Mouse (Mus musculus) heart, postnatal 0 days (tissue): ENCODE measurements at regions not wholly inside any gene's neighbourhood (a gene's known extent, or its start where the extent isn't known, plus 50 kb on each side); places are given as distances from the start of the nearest gene placed in this dataset.

Source experiments
- ATAC-seq: fragments of 200-750 bp; cut with Nextera tagmentation; 2 replicates; pipeline ENCODE4 v1.8.0; 2017; ENCODE audit warnings: low read depth, moderate number of reproducible peaks, moderate library complexity; ENCODE audit not compliant: insufficient read depth
- DNase-seq: peaks from one replicate; pipeline ENCODE4 v3.0.0-alpha.2; 2016; ENCODE audit warnings: low spot score
- H3K27ac ChIP-seq: fragments of 300-500 bp; sonication (generic); 2 replicates; pipeline ENCODE4 v1.5.1; 2014; ENCODE audit warnings: low read depth, mild to moderate bottlenecking
- H3K27me3 ChIP-seq: fragments of 300-500 bp; sonication (generic); 2 replicates; pipeline ENCODE4 v1.6.1; 2014; ENCODE audit warnings: low read length, mixed read lengths; ENCODE audit not compliant: control insufficient read depth, insufficient read depth
- H3K36me3 ChIP-seq: fragments of 300-500 bp; sonication (generic); replicated peaks from 2 replicates; pipeline ENCODE4 v1.6.1; 2014; ENCODE audit warnings: low read length, mixed read lengths; ENCODE audit not compliant: control insufficient read depth, insufficient read depth
- H3K4me1 ChIP-seq: fragments of 300-500 bp; sonication (generic); 2 replicates; pipeline ENCODE4 v1.6.1; 2014; ENCODE audit warnings: antibody characterized with exemption; ENCODE audit not compliant: control insufficient read depth, insufficient read depth
- H3K4me2 ChIP-seq: fragments of 300-500 bp; sonication (generic); 2 replicates; pipeline ENCODE4 v1.6.1; 2014; ENCODE audit warnings: low read depth, mild to moderate bottlenecking, low read length, moderate library complexity
- H3K4me3 ChIP-seq: fragments of 300-500 bp; sonication (generic); 2 replicates; pipeline ENCODE4 v1.5.1; 2014; ENCODE audit warnings: low read depth, low read length
- H3K9ac ChIP-seq: fragments of 300-500 bp; sonication (generic); replicated peaks from 2 replicates; pipeline ENCODE4 v1.6.1; 2014; ENCODE audit warnings: low read depth, low read length, mixed read lengths
- H3K9me3 ChIP-seq: fragments of 300-500 bp; sonication (generic); replicated peaks from 2 replicates; pipeline ENCODE4 v1.6.1; 2016; ENCODE audit warnings: low read length; ENCODE audit not compliant: control insufficient read depth
- CTCF ChIP-seq: IDR thresholded peaks from 2 replicates; pipeline ENCODE4 v1.5.1; 2016; ENCODE audit warnings: antibody characterized with exemption, control low read depth, low read depth
- EP300 ChIP-seq: IDR thresholded peaks from 2 replicates; pipeline ENCODE4 v1.6.1; 2016; ENCODE audit warnings: antibody characterized with exemption, low read depth
- whole genome bisulfite sequencing: fragments of 180-500 bp; shearing (Covaris S2); extraction: QIAGEN DNeasy Blood & Tissue Kit; methylation state at CpG from one replicate; pipeline ENCODE4 v1.1.7; 2014; 5-methylcytosine and 5-hydroxymethylcytosine counted together

DNA sequence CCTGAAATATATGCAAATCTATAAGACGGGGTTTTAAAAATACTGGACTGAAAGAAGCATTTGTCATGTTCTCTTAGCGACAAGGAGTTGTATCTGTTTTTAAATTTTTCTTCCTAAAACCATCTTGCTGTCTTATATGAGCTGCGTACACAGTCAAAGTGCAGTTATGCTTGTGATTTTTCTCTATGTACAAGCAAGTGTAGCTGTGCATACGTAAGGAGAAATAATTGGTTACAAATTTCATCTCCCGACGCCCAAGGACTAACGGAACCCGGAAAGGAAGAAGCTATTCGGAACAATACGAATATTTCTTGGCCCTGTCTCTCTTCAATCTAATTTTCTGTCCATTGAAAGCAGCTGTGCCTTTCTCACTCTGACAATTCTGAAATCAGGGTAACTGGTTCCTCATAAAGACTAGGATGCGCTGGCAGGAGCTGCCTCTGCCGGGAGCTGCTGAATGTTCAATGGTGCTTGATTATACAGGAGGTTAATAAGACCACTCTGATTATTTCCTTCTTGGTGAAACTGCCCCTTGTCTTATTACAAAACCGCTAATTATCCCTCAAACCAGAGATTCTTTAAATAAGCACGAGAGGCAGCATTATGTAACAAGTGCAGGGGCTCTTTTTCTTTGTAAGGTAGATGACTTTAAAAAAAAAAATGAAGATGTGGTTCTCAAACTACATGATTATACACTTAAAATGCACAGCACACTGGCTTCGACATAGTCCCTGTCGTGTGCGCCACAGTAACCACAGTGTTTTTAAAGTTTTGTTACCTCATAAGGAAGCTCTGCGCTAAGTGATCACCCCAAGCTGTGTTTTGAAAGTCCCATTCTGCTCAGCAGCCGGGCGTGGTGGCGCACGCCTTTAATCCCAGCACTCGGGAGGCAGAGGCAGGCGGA, 296.8 kb downstream of the Spry2 start:
- H3K4me2 ChIP-seq: no peak overlapping the region
- WGBS: 96% methylated on average over 23 of the region's 24 CpGs

DNA sequence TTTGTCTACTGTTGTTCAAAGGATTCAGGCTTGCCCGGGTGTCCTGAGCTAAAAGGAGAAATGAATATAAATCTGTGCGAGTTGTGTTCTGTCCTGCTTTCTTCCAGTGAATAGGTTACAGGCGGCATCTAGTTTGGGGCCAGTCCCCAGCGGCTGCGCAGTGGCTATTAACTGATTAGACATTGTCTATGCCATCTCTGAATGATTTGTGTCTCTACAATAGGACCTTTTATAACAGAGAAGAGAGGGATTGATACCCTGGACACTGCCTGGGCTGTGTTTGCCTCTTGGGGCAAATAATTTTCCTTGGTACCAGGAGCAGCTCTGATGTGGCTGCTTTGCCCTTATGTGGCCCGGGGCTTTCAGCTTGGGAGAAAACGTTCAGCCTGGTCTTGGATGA, 306.9 kb downstream of the Spry2 start:
- H3K27ac ChIP-seq: peak overlapping the region; percentile 63
- H3K4me1 ChIP-seq: 0 out of 2 replicates have a peak, but pooled peaks cover 2% of the 10 kb centered on the region
- H3K4me2 ChIP-seq: peak overlapping the region; percentile 59
- WGBS: 58% methylated on average over 7 of the region's 7 CpGs
- no peaks in the 10 kb centered on the region for H3K36me3 ChIP-seq
- H3K9ac ChIP-seq: peak overlapping the region; percentile 39; the same call in 1 of the 2 replicates
- TF ChIP-seq CTCF: no peak
- TF ChIP-seq EP300: no peak
- H3K9me3 ChIP-seq: no peaks in the 10 kb centered on the region
- peak overlapping the region; percentile 44 for H3K4me3 ChIP-seq
- no peak for ATAC-seq
- no peaks in the 10 kb centered on the region for H3K27me3 ChIP-seq
- no peak for DNase-seq

More for the DNA sequence above, 296.8 kb downstream of the Spry2 start:
- no peak for ATAC-seq
- Histone ChIP-seq H3K27me3 (no peaks in the 10 kb centered on the region), H3K4me3 (no peak overlapping the region), H3K36me3 (no peaks in the 10 kb centered on the region), H3K27ac (no peak overlapping the region), H3K9me3 (no peaks in the 10 kb centered on the region), H3K9ac (no peak overlapping the region), H3K4me1 (no peaks in the 10 kb centered on the region)
- DNase-seq: no peak
- TF ChIP-seq EP300 (no peak), CTCF (no peak)

- no peaks in the 10 kb centered on the region for H3K27me3 ChIP-seq
- peak overlapping the region; percentile 59 for H3K4me2 ChIP-seq
- H3K4me1 ChIP-seq: 0 out of 2 replicates have a peak, but pooled peaks cover 2% of the 10 kb centered on the region
- no peaks in the 10 kb centered on the region for H3K36me3 ChIP-seq
- DNase-seq: peak; percentile 70
- ATAC-seq: peak; percentile 87
- H3K9me3 ChIP-seq: no peaks in the 10 kb centered on the region
- peak overlapping the region; percentile 39; the same call in 1 of the 2 replicates for H3K9ac ChIP-seq
- 38% methylated on average over 20 of the region's 20 CpGs for WGBS
- H3K4me3 ChIP-seq: peak overlapping the region; percentile 44
- peak overlapping the region; percentile 63 for H3K27ac ChIP-seq
- TF ChIP-seq EP300 (no peak), CTCF (no peak)
Measured at GRCm38 (mm10) chr14:105589261-105589660, 307.4 kb downstream of the Spry2 start.

- Histone ChIP-seq H3K27ac (peak overlapping the region; percentile 37), H3K4me2 (no peak overlapping the region), H3K4me3 (no peak overlapping the region), H3K4me1 (0 out of 2 replicates have a peak, but pooled peaks cover 2% of the 10 kb centered on the region), H3K27me3 (no peaks in the 10 kb centered on the region), H3K9me3 (no peaks in the 10 kb centered on the region), H3K36me3 (no peaks in the 10 kb centered on the region), H3K9ac (no peak overlapping the region)
- 71% methylated on average over 15 of the region's 15 CpGs for WGBS
- TF ChIP-seq CTCF: no peak
- no peak for TF ChIP-seq EP300
- DNase-seq (peak; percentile 16), ATAC-seq (peak; percentile 53; the same call in 1 of the 2 replicates)
Measured at GRCm38 (mm10) chr14:105588391-105589163, 308.0 kb downstream of the Spry2 start.

DNA sequence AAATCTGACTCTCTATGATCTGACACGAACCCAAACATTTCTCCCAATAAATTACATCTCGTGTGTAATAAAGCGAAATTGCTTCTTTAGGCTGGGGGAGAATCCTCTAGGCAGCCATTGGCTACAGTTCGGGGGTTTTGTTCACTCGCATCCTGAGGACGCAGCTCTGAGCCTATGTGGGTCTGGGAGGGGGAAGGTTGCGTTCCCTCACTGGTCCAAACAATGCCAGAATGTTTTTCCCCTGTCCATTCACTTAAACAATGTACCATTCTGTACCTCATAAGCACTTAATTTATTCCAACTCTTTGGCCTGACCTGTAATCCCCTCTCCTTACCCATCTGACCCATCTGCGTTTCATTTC, 308.6 kb downstream of the Spry2 start:
- no peaks in the 10 kb centered on the region for H3K27me3 ChIP-seq
- no peak for DNase-seq

More for the DNA sequence above, 308.6 kb downstream of the Spry2 start:
- Histone ChIP-seq H3K36me3 (no peaks in the 10 kb centered on the region), H3K4me1 (0 out of 2 replicates have a peak, but pooled peaks cover 2% of the 10 kb centered on the region), H3K4me2 (no peak overlapping the region), H3K27ac (peak overlapping the region; percentile 37; the same call in 1 of the 2 replicates), H3K4me3 (no peak overlapping the region), H3K9me3 (no peaks in the 10 kb centered on the region), H3K9ac (no peak overlapping the region)
- no peak for TF ChIP-seq CTCF
- TF ChIP-seq EP300: no peak
- no peak for ATAC-seq
- 92% methylated on average over 8 of the region's 8 CpGs for WGBS
